ENCODE assay signal across 20 mouse cellular contexts in the genomic region with DNA sequence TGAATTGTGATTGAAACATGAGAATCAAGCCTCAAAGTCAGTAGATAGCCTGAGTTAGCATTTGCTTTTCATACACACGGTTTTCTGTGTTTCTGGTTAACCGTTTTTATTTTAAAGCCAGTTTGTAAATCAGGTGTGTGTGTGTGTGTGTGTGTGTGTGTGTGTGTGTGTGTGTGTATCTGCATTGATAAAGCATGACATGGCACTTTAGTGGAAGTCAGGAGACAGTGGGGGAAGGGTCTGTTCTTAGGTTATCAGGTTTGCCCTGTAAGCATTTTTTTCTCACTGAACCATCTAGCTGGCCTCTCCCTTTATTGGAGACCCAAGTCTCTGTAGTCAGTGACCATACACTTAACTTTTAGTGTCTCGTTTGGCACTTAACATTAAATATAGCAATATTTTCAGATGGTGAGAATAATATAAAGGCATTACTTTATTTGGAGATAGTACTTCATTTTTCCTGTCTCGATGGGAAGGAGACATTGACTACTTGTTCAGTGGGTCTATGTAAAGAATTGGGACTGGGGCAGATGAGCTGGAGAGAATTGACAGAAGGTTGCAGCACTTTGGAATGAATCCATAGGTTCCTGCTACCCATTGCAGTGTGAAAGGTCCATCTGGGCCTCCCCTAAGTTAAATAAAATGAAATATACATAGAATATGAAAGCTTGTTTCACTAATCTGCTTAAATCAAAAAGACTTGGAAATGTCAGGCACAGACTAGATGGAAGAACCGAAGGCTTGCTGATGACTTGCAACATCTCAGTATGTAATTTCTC. TPM values are rescaled to one million over a fixed set of nuclear protein-coding genes. Genes with fewer than 3 reads are reported as not detected.
DNase-seq lines count a peak whose midpoint lies in the region; ATAC-seq and TF ChIP-seq lines count a peak whose summit lies in the region.
"Had no signal": no experiment of that assay in that cellular context is flagged by ENCODE, and none has a peak within 500 bp of the region (broad histone marks: within the 10 kb centered on the region; RNA-seq: fewer than 3 reads in every experiment).

No protein-coding gene starts in this region.

- no peak for ATAC-seq in liver, postnatal 0 days
- ATAC-seq: activated CD4-positive, CD25-positive, alpha-beta regulatory T cell, adult 4 months; forebrain, embryonic 15.5 days; intestine, embryonic 16.5 days; Patski had no signal

- 0 out of 2 replicates have a peak overlapping the region, but pooled peaks have one; percentile 17 for H3K27ac ChIP-seq in liver, adult 2 months (replicated peaks; ENCODE audit: insufficient read depth, low read depth, low read length)
- H3K27ac ChIP-seq in liver, postnatal 0 days (ENCODE audit: low read depth) = peak overlapping the region; percentile 31; the same call in 1 of the 2 replicates
- H3K27ac ChIP-seq in limb, embryonic 10.5 days = no peak overlapping the region
- H3K27ac ChIP-seq: embryonic facial prominence, embryonic 12.5 days; forebrain, embryonic 15.5 days; heart, embryonic 10.5 days; hindbrain, embryonic 13.5 days had no signal

- H3K79me2 ChIP-seq in liver, adult 2 months (ENCODE audit: control insufficient read depth, insufficient read depth, low read length) = peaks cover 25% of the 10 kb centered on the region; the same call in 1 of the 2 replicates

- TF ChIP-seq EP300 in liver, postnatal 0 days (IDR thresholded peaks at IDR 0.05; ENCODE audit: low read depth) = no peak

- no peak overlapping the region for H3K4me3 ChIP-seq in liver, adult 2 months (ENCODE audit: insufficient read depth, low read depth, low read length)
- no peak overlapping the region for H3K4me3 ChIP-seq in liver, postnatal 0 days (ENCODE audit: low read depth, low read length)
- H3K4me3 ChIP-seq in limb, embryonic 10.5 days = no peak overlapping the region
- H3K4me3 ChIP-seq: embryonic facial prominence, embryonic 12.5 days; forebrain, embryonic 15.5 days; heart, embryonic 10.5 days; hindbrain, embryonic 13.5 days had no signal

- H3K36me3 ChIP-seq in liver, adult 2 months (ENCODE audit: control insufficient read depth, insufficient read depth, low read length) = no peaks in the 10 kb centered on the region
- H3K36me3 ChIP-seq in liver, postnatal 0 days (replicated peaks; ENCODE audit: insufficient read depth, low read length) = no peaks in the 10 kb centered on the region
- H3K36me3 ChIP-seq in limb, embryonic 10.5 days = no peaks in the 10 kb centered on the region
- H3K36me3 ChIP-seq: embryonic facial prominence, embryonic 12.5 days; forebrain, embryonic 15.5 days; heart, embryonic 10.5 days; hindbrain, embryonic 13.5 days had no signal

- H3K9ac ChIP-seq in liver, adult 2 months (ENCODE audit: low read depth, low read length) = no peak overlapping the region
- no peak overlapping the region for H3K9ac ChIP-seq in liver, postnatal 0 days (replicated peaks)
- H3K9ac ChIP-seq: embryonic facial prominence, embryonic 12.5 days; forebrain, embryonic 15.5 days; hindbrain, embryonic 13.5 days had no signal

- H3K4me1 ChIP-seq in liver, adult 2 months (ENCODE audit: control insufficient read depth, insufficient read depth, low read length) = peaks cover 24% of the 10 kb centered on the region
- H3K4me1 ChIP-seq in liver, postnatal 0 days (ENCODE audit: insufficient read depth) = peaks cover 9% of the 10 kb centered on the region
- H3K4me1 ChIP-seq in limb, embryonic 10.5 days = no peaks in the 10 kb centered on the region
- H3K4me1 ChIP-seq: embryonic facial prominence, embryonic 12.5 days; forebrain, embryonic 15.5 days; hindbrain, embryonic 13.5 days had no signal

- no peak overlapping the region for H3K4me2 ChIP-seq in liver, postnatal 0 days (ENCODE audit: low read depth, low read length)
- H3K4me2 ChIP-seq: embryonic facial prominence, embryonic 12.5 days; forebrain, embryonic 15.5 days; hindbrain, embryonic 13.5 days had no signal

- H3K9me3 ChIP-seq in liver, postnatal 0 days (ENCODE audit: low read length) = no peaks in the 10 kb centered on the region
- no peaks in the 10 kb centered on the region for H3K9me3 ChIP-seq in limb, embryonic 10.5 days (replicated peaks)
- H3K9me3 ChIP-seq: embryonic facial prominence, embryonic 12.5 days; forebrain, embryonic 15.5 days; heart, embryonic 10.5 days; hindbrain, embryonic 13.5 days had no signal

- 48% methylated on average over 5 of the region's 5 CpGs for WGBS in liver, adult 2 months
- WGBS in liver, postnatal 0 days (ENCODE audit: insufficient replicate concordance) = 70% methylated on average over 5 of the region's 5 CpGs
- 95% methylated on average over 5 of the region's 5 CpGs for WGBS in limb, embryonic 10.5 days

- no peak for TF ChIP-seq CTCF in liver, adult 2 months (IDR thresholded peaks at IDR 0.05; ENCODE audit: low read depth, low read length)
- no peak for TF ChIP-seq CTCF in liver, postnatal 0 days (IDR thresholded peaks at IDR 0.05; ENCODE audit: low read depth)

- TF ChIP-seq POLR2A in liver, adult 2 months (IDR thresholded peaks at IDR 0.05; ENCODE audit: extremely low read depth, insufficient read depth, low read length) = no peak

- no peaks in the 10 kb centered on the region for H3K27me3 ChIP-seq in liver, adult 2 months (ENCODE audit: control insufficient read depth, insufficient read depth, low read length)
- no peaks in the 10 kb centered on the region for H3K27me3 ChIP-seq in liver, postnatal 0 days (ENCODE audit: insufficient read depth, low read length)
- no peaks in the 10 kb centered on the region for H3K27me3 ChIP-seq in limb, embryonic 10.5 days (ENCODE audit: low read depth, poor library complexity, severe bottlenecking)
- H3K27me3 ChIP-seq: embryonic facial prominence, embryonic 12.5 days; forebrain, embryonic 15.5 days; hindbrain, embryonic 13.5 days had no signal

- DNase-seq in liver, adult 2 months (ENCODE audit: extremely low read depth, low read depth, low spot score) = peak; percentile 38
- DNase-seq in liver = no peak
- peak; percentile 65 for DNase-seq in brain, adult 2 months (ENCODE audit: low read depth, low spot score)
- peak; percentile 12 to 45 for DNase-seq in cerebellum, postnatal 14 days
- no peak for DNase-seq in liver, postnatal 0 days
- no peak for DNase-seq in limb, embryonic 10.5 days (ENCODE audit: low spot score)
- DNase-seq in thymus, adult 18-20 months = no peak
- DNase-seq in thymus, postnatal 14 days = no peak
- DNase-seq: adrenal gland, adult 2 months; adrenal gland, postnatal 25 days; gastrocnemius, postnatal 10 days; heart, adult 18-20 months; heart, postnatal 10 days had no signal

RNA-seq across cellular contexts. Expression of a gene that starts 20.9 kb away (rescaled TPM):
- total RNA-seq in liver, adult 2 months (2014; rRNA removed) = 9.3 and 12.3 TPM in 2 replicates
- 4.3 and 5.1 TPM in 2 replicates for polyA plus RNA-seq in liver, adult 2 months (2012; rRNA removed)
- polyA plus RNA-seq in liver, postnatal 0 days (2015; fragmentation: Nextera tagmentation; extraction: Ambion mirVana) = 4.7 and 5.0 TPM in 2 replicates
- polyA plus RNA-seq in limb, embryonic 10.5 days (2016; fragmentation: Nextera tagmentation; extraction: Ambion mirVana) = 12.7 and 17.5 TPM in 2 replicates

Comparison
In these comparisons a context has a peak if more than half of its experiments do, and no peak if none do; other contexts are left out.
1. DNase-seq: peak in liver, adult 2 months (single experiment), brain, adult 2 months (single experiment) and cerebellum, postnatal 14 days (2 of 2); none in liver (single experiment), liver, postnatal 0 days (single experiment), limb, embryonic 10.5 days (single experiment), thymus, adult 18-20 months (0 of 2) and thymus, postnatal 14 days (single experiment).